Mouse (Mus musculus) adrenal gland, postnatal 4 days (tissue): ENCODE measurements at regions not wholly inside any gene's neighbourhood (a gene's known extent, or its start where the extent isn't known, plus 50 kb on each side); places are given as distances from the start of the nearest gene placed in this dataset.

Experiments
- DNase-seq, 2 experiments: peaks; one replicate each; pipeline ENCODE4 v3.0.0; 2021 to 2022; ENCODE audit warnings: low spot score in 2 of 2, mixed read lengths in 2 of 2

DNA sequence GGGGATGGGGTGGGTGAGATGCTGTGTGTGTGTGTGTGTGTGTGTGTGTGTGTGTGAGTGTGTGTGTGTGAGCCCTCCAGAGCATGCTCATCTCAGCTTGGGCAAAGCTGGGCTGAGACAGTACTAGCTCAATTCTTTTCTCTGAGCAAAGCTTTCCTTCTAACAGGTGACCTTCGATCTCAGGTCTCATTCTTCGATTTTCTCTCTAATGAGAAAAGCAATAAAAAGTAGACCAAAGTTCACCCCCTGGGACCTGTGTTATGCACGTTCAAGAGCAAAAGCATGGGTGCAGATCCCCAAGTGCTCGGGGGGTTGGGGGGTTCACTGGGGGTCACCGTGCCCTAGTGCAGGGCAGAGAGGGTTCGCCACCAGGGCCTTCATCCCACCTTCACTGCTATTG, 103.1 kb upstream of the Slc22a12 start:
- DNase-seq, result no peak

DNA sequence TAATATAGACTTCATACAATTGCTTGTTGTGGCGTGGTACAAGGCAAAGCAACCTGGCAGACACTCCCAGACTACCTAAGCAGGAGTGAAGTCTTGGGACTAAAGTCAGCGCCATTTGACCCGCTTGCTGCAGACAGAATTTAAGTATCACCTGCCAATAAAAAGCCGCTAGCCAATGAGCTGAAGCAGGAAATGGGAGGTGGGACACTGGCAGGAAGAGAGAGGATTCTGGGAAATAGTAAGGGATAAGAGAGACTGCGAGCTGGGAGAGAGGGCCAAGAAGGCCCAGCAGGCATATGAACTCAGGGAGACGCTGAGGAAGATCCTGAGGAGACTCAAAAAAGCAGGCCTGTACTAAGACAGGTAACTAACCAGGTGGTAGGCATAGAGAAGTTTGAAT, 102.0 kb upstream of the Slc22a12 start:
- no peak for DNase-seq

DNA sequence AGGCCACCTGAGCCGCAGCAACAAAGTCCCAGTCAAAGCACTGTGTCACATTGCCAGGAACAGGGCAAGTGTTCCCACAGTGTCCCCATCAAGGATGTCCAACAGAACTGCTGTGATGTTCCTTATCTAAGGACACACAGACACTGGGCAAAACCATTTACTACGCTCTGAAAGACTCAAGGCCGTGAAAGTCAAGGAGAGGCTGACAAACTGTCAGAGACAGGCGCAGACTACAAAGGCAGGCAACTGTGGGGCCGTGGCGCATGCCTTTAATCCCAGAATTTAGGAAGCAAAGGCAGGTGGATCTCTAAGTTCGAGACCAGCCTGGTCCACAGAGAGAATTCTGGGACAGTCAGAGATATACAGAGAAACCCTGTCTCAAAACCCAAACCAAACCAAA, 96.8 kb upstream of the Slc22a12 start:
- no peak for DNase-seq

DNA sequence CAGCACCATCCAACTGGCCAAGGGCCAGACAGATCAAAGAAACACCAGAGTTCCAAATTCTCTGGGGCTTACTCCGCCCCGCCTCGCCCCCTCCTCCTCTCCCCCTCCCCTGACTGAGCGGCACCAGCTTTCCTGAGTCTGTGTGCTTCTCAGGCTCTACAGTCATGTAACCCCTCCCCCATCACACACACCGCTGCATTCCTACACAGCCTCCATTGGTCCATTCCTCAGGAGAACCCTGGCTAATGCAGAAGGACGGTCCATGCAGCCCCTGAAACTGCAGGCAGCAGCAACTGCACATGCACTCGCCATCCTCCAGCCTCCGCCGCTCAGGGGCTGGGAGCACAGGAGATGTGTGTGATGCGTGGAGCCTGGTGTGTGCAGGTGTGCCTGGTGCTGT, 90.6 kb upstream of the Slc22a12 start:
- DNase-seq, result no peak

DNA sequence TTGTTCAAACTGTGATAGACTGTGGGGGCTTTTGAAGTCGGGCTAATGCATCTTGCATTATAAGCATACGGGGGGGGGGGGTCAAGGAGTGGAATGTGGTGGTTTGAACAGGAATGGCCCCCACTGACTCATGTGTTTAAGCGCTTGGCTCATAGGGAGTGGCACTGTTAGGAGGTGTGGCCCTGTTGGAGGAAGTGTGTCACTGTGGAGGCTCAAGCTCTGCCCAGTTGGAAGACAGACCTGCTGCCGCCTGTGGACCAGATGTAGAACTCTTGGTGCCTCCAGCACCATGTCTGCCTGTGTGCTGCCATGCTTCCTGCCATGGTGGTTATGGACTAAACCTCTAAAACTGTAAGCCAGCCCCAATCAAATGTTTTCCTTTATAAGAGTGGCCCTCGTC, 89.0 kb upstream of the Slc22a12 start:
- DNase-seq, result no peak

DNA sequence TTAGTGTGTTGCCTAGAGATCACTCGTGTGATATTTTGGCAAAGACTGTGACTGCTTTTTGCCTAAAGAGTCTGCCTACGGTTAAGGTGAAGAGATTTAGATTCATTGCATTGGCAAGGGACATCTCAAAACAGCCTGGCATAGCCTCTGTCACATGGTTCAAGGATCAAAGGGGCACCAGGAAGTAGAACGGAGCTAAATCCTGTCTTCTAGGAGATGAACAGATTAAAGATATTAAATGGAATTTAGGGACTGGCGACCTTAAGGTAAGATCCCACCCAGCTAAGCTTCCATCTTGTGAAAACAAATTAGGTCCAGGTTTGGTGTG, 87.7 kb upstream of the Slc22a12 start:
- no peak for DNase-seq

DNA sequence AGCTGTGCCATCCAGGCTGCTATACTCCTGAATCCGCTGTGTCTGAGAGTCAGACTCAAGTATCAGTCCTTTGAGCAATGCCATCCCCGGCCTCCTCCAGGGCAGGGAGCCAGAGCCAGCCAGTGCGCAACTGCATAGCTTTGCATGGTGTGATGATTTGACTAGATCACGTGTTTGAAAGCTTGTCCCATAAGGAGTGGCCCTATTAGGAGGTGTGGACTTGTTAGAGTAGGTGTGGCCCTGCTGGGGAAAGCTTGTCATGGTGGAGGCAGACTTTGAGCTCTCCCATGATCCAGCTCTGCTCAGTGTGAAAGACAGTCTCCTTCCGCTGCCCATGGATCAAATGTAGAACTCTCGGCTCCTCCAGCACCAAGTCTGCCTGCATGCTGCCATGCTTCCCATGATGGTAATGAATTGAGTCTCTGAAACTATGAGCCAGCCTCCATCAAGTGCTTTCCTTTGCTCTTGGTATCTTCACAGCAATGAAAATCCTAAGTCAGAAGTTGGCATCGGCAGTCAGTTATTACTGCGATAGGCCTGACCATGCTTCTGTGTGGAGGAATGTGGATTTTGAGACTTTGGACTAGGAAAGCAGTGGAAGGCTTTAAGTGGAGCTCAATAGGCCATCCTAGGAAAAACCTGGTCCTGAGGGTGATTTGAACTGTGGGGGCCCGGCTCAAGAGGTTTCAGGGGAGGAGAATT, 87.2 kb upstream of the Slc22a12 start:
- no peak for DNase-seq

DNA sequence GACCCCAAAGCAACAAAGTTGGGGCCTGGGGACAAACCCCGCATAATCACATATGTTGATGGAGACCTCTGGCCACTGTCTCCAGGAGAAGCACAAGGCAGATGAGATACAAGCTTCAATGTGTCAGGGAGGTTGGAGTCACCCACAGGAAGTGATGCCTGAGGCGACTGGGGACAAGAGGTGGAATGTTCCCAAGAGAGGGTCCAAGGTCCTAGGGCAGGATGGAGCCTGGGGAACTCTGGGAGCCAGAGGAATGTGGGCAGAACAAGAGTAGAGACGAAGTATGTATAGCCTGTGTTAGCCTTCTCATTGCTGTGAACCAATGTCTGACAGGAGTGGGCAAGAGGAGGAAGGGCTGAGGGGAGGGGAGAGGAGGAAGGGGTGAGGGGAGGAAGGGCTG, 82.7 kb upstream of the Slc22a12 start:
- DNase-seq, result no peak

DNA sequence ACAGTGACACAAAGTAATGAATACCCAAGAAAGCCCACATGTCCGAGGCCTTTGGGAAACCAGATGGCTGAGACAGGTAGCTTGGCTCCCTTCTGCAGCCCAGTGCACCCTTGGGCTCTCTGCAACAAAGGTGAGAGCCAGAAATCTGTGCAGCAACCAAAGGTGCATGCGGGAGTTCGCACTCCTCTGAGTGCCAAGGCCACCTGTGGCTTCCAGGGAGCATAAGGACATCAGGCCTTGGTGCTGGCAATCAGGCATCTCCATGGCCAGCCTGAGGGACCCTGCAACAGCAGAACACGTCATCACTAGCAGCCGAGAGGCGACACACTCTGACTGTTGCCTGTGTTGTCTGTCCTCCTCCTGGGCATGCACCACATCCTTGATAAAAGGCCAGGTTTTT, 78.2 kb upstream of the Slc22a12 start:
- no peak for DNase-seq

DNA sequence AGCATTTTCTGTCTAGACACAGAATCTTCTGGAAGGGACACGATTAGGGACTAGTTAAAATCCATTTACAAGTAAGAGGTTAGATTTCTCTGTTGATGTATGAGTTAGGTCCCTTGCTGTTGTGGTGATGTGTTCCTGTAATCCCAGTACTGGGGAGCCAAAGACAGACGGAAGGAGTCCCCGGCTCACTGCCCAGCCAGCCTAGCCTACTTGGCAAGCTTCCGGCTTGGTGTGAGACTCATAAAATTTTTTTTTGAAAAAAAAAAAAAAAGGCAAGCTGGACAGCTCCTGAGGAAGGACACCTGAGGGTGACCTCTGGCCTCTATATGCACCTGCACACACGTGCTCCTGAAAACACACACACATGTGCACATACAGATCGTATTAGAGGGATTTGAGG, 76.7 kb upstream of the Slc22a12 start:
- no peak for DNase-seq

DNA sequence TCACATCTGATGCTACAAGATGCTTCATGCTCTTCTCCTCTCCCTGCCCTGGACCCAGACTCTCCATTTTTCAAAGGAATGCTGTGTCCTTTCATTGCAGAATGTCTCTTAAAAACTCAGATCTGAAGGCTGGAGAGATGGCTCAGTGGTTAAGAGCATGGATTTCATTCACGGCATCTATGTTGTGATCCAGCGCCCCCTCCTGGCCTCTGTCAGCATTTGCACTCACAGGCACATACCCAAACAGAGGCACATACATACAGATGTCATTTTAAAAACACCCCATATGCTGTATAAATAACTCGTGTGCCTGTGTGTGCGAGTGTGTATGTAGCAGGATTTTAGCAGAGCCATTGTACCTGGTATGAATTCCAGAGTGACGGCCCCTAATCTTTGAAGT, 73.8 kb upstream of the Slc22a12 start:
- no peak for DNase-seq

DNA sequence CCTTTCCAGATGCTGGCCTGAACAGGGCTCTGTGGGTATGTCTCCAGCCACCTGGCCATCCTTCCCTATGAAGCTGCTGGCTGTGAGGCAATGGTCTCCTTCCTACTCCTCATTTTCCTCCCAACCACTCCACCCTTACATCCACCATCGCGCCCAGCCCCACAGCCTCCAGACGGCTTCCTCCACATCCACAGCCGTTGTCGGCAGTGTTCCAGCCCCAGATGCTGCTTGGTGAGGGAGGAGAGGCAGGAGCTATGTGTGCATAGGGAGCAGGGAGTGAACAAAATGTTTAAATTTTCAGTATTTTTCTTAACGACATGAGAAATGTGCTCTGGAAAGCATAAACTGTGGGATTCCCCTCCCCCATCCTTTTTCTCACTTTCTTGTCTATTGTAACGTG, 69.6 kb upstream of the Slc22a12 start:
- no peak for DNase-seq

DNA sequence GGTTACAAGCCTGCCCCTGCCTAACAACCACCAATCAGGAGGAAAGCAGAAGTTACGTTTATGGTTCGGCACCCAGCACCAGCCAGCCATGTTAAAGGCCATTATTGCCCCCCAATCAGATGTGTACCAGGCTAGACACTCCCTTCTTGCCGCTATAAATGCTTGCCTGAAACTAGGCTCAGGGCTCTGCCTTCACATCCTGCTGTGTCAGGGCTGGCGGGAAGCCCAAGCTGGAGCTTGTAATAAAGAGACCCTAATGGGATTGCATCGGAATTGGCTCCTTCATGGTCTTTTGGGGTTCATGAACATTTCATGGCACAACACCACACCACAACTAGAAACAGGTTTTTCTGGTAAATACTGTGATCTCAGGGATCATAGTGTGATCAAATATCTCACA, 69.1 kb upstream of the Slc22a12 start:
- DNase-seq, result no peak

DNA sequence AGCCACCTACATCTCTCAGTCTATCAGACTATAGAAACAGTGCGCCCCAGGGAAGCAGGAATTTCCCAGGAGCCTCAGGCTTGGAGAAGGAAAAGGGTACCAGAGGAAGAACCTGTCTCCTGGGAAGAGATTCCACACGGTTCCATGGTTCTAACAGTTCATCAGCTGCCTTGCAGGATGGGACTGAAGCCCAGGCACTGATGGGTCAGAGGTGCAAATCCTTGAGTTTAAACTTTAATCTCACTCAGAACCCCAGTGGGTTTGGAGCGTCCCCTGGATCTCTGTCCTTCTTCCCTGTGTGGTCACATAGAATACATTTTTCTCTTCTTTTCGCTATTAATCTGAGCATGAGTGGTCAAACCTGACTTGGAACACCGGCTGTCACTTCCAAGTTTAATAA, 67.9 kb upstream of the Slc22a12 start:
- no peak for DNase-seq

DNA sequence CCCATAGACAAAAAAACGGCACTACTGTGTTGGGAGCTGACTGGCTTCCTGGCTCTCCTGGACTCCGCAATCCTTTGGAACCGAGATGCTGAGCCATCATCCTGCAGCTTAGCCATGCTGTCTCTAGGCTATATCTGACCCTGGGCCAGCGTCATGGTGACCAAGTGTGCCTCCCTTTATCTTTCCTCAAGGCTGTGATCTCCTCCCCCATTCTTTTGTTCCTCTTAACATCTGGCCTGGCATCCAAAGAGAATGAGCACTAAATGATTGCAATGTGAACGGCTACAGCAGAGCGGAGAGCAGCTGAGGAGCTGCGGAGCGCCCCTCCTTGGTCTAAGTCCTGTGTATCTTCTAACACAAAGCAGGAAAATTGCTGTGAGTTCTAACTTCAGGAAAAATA, 67.2 kb upstream of the Slc22a12 start:
- no peak for DNase-seq

DNA sequence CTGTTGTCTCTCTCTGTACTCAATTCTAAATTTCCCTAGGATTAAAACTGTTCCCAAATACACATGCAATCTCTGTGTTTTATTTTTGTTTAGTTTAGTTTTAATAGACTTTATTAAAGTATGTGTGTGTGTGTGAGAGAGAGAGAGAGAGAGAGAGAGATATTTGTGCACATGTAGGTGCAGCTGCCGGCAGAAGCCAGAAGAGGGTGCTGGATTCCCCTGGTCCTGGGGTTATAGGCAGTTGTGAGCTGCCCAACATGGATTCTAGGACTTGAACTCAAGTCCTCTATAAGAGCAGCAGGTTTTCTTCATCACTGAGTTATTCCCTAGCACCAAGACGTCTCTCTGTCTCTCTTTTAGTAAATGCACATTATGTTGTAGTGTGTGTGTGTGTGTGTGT, 64.7 kb upstream of the Slc22a12 start:
- DNase-seq, result no peak

DNA sequence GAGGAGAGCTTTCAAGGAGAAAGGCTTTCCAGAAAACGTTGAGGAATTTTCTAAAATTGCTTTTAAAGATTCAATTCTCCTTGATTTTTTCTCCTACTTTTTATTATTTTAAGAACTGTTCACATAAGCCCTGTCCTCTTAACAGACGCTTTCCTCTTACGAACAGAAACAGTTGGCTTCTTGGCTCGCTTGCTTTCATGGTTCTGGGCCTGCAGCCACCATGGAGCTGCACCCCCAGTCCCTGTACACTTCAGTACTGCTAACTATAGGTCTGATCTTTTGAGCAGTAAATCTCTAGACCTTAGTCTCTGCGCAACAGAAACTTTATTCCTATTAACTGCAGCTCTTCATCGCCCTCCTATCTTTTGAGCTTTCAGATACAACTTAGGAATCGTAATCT, 63.8 kb upstream of the Slc22a12 start:
- DNase-seq, result no peak

DNA sequence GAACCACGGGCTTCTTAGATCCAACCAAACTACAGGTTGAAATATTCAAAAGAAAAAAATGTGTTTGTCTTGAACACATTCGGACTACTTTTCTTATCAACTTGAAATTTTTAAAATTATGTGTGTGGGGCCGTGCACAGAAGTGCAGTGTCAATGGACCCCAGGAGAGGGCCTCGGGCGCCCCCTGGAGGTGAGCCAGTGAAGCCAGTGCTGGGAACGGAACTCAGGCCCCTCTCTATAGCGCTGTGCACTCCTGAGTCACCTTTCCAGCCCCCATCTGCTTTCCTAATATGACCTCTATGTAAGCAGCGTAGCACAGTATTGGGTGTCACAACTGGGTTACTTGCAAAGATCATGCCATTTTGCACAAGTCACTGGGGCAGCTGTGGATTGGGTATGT, 61.9 kb upstream of the Slc22a12 start:
- no peak for DNase-seq

DNA sequence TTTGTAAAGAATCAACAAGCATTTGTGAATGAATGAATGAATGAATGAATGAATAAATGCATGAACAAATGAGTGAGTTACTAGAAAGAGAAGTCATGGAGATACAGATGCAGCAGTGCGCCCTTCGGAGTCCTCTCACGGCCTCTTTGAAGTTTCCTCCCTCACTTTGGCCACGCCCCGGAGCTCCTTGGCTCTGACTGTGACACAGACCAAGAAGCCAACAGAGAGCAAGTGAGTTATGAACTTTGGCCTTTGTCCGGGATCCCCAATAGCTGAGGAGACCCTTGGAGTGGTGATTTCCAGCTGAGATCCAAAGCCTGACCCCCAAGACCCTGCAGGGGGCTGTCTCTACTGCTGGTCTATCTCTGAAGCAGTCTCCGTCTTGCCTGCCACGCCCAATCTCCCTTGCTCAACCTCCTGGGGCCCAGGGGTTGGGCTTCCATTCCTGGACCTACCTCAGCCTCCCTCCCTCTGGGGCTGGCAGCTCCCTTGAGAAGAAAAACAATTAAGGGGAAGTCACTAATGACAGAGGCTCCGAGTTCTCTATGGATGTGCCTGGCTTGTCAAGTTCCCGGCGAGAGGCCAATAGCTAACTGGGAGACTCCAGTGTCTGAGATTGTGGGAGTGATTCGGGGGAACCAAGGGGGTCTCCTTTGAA, 58.2 kb upstream of the Slc22a12 start:
- no peak for DNase-seq

DNA sequence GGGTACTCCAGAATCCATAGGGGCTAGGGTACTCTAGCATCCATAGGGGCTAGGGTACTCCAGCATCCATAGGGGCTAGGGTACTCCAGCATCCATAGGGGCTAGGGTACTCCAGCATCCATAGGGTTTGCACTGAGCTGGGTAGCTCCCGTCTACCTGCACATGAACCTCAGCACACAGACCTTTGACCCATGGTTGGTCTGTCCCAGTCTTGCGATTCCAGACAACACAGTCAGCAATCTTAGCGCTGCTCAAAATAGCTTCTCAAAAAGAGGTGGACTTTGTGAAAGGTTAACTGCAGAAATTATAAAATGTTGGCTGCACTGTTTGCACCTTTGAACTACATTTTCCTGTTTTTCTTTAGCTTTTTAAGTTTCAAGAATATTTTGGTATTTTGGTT, 56.4 kb upstream of the Slc22a12 start:
- no peak for DNase-seq

DNA sequence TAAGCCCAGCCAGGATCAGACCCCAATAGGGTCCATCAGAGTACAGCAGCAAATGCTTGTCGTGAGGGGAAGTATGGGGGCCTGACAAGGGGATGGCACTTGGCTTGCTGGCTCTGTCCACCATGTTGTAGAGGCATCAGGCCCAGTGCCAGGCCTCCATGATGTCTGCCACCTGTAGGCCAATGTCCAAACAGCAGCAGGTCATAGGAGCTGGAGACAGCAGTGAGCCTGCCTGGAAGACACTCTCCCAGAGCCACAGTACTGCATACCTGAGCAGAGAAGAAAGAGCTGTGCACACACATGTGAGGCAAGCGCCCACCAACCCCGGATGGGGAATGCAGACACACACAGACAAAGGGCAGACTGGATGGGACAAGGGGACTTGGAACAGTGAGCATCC, 55.4 kb upstream of the Slc22a12 start:
- no peak for DNase-seq

DNA sequence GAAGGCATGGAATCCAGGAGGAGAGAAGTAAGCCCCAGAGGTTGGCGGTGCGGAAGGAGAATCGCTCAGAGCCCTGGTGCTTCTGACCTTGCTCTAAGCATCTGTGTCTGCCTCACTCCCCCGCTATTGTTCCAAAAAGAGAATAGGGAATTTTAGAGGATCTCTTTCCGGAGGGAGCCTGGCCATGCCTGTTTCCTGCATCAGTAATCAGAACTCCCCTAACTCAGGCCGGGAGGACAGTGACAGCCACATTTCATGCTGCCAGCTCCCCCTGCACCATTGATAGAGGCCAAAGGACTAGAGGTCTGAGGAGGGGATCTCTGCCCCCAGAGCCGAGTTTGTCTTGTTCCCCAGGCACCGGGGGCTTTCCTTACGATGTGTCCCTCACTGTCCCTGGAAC, 53.0 kb upstream of the Slc22a12 start:
- DNase-seq, result no peak
